Mouse (Mus musculus) common myeloid progenitor, adult 5-6 weeks (primary cell): ENCODE measurements around the gene Ankzf1. TPM values are rescaled to one million over a fixed set of nuclear protein-coding genes. Genes with fewer than 3 reads are reported as not detected.

Experiments
- total RNA-seq: library from RNA; stranded (forward); fragments of 200-1000, 187-1606 nt; gene quantifications from 2 replicates; pipeline ENCODE4 v1.2.3, GENCODE M21; 2017

Gene Ankzf1
- total RNA-seq, 1 experiment from 2014 or later = 17.3 TPM

Other genes with a start within 250 kb of the Ankzf1 start
- not detected in 2 replicates for gene Ihh, start 240.5 kb upstream of the Ankzf1 start, total RNA-seq
- gene Nhej1, start 67.0 kb upstream of the Ankzf1 start, total RNA-seq = 2.7 and 6.6 TPM in 2 replicates
- gene Slc23a3, start 58.3 kb upstream of the Ankzf1 start, total RNA-seq = not detected in 2 replicates
- 37.0 and 38.3 TPM in 2 replicates for gene Cnppd1, start 49.4 kb upstream of the Ankzf1 start, total RNA-seq
- 45.8 and 60.1 TPM in 2 replicates for gene Retreg2, start 49.4 kb upstream of the Ankzf1 start, total RNA-seq
- gene Zfand2b, start 23.5 kb upstream of the Ankzf1 start, total RNA-seq = 12.7 and 21.8 TPM in 2 replicates
- gene Abcb6, start 11.8 kb upstream of the Ankzf1 start, total RNA-seq = 17.8 and 22.9 TPM in 2 replicates
- 6.8 and 8.5 TPM in 2 replicates for gene Atg9a, start within 50 bp of the Ankzf1 start, total RNA-seq
- 7.5 and 13.1 TPM in 2 replicates for gene Glb1l, start 18.7 kb downstream of the Ankzf1 start, total RNA-seq
- gene Stk16, start 18.7 kb downstream of the Ankzf1 start, total RNA-seq = 60.9 and 92.2 TPM in 2 replicates
- gene Tuba4a, start 27.7 kb downstream of the Ankzf1 start, total RNA-seq = 156 and 186 TPM in 2 replicates
- 1.1 TPM in 1 of 2 replicates, not detected in the other for gene A630095N17Rik, start 40.0 kb downstream of the Ankzf1 start, total RNA-seq
- gene Dnajb2, start 44.3 kb downstream of the Ankzf1 start, total RNA-seq = 5.9 and 9.5 TPM in 2 replicates
- gene Ptprn, start 72.4 kb downstream of the Ankzf1 start, total RNA-seq = 0.14 TPM in 1 of 2 replicates, not detected in the other
- gene Resp18, start 86.3 kb downstream of the Ankzf1 start, total RNA-seq = not detected in 2 replicates
- 28.7 and 37.5 TPM in 2 replicates for gene Dnpep, start 125.8 kb downstream of the Ankzf1 start, total RNA-seq
- not detected in 2 replicates for gene Des, start 168.2 kb downstream of the Ankzf1 start, total RNA-seq
- not detected in 2 replicates for gene Speg, start 183.1 kb downstream of the Ankzf1 start, total RNA-seq
- gene Gmppa, start 243.8 kb downstream of the Ankzf1 start, total RNA-seq = 61.7 and 73.9 TPM in 2 replicates